Mouse (Mus musculus): Measurements from ENCODE around the gene Tunar. TPM values are rescaled to one million over a fixed set of nuclear protein-coding genes. Genes with fewer than 3 reads are reported as not detected.

Tunar gene
- polyA plus RNA-seq, 1 experiment = not detected

GRCm38 (mm10) chr12:105354772-105355171 is 21.1 kb downstream of the Tunar start:
- H3K4me3 ChIP-seq (ENCODE audit: insufficient read depth, low read depth, low read length) = no peak overlapping the region
- H3K27ac ChIP-seq (replicated peaks; ENCODE audit: low read depth, low read length) = no peak overlapping the region

GRCm38 (mm10) chr12:105356781-105357180 is 23.1 kb downstream of the Tunar start:
- no peaks in the 10 kb centered on the region for H3K4me1 ChIP-seq (ENCODE audit: control insufficient read depth, insufficient read depth, insufficient read length, low read length)
- no peak overlapping the region for H3K27ac ChIP-seq (replicated peaks; ENCODE audit: low read depth, low read length)
- H3K4me3 ChIP-seq (ENCODE audit: insufficient read depth, low read depth, low read length) = no peak overlapping the region

More at GRCm38 (mm10) chr12:105354772-105355171, 21.1 kb downstream of the Tunar start:
- no peaks in the 10 kb centered on the region for H3K4me1 ChIP-seq (ENCODE audit: control insufficient read depth, insufficient read depth, insufficient read length, low read length)

- Histone ChIP-seq H3K4me1 (ENCODE audit: control insufficient read depth, insufficient read depth, insufficient read length, low read length) (no peaks in the 10 kb centered on the region), H3K4me3 (ENCODE audit: insufficient read depth, low read depth, low read length) (no peak overlapping the region), H3K27ac (replicated peaks; ENCODE audit: low read depth, low read length) (no peak overlapping the region)
Observed at GRCm38 (mm10) chr12:105363648-105364047, 30.0 kb downstream of the Tunar start.

- no peaks in the 10 kb centered on the region for H3K4me1 ChIP-seq (ENCODE audit: control insufficient read depth, insufficient read depth, insufficient read length, low read length)
- no peak overlapping the region for H3K27ac ChIP-seq (replicated peaks; ENCODE audit: low read depth, low read length)
Observed at GRCm38 (mm10) chr12:105374564-105374963, 40.9 kb downstream of the Tunar start.

GRCm38 (mm10) chr12:105376976-105377375 is 43.3 kb downstream of the Tunar start:
- Histone ChIP-seq H3K27ac (replicated peaks; ENCODE audit: low read depth, low read length) (no peak overlapping the region), H3K4me1 (ENCODE audit: control insufficient read depth, insufficient read depth, insufficient read length, low read length) (no peaks in the 10 kb centered on the region), H3K4me3 (ENCODE audit: insufficient read depth, low read depth, low read length) (no peak overlapping the region)

More at GRCm38 (mm10) chr12:105374564-105374963, 40.9 kb downstream of the Tunar start:
- no peak overlapping the region for H3K4me3 ChIP-seq (ENCODE audit: insufficient read depth, low read depth, low read length)

DNA sequence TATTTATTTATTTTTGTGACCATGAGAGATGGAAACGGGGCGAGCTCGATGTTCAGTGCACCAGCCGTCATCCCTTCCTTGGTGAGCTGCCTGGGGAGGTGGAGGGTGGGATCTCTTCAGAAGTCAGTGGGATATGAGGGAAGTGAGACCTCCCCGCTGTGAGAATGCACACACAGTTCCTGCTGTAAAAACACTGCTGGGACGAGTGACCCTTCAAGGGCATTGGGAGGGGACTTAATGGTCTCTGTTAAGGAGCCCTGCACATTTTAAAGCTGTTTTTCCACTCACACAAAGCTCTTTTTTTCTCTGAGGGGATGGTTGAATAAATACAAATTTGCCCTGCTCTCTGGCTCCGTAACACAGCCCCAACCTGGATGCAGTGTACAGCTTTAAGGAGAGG is 49.1 kb downstream of the Tunar start:
- Histone ChIP-seq H3K4me1 (ENCODE audit: control insufficient read depth, insufficient read depth, insufficient read length, low read length) (no peaks in the 10 kb centered on the region), H3K4me3 (ENCODE audit: insufficient read depth, low read depth, low read length) (no peak overlapping the region), H3K27ac (replicated peaks; ENCODE audit: low read depth, low read length) (no peak overlapping the region)

GRCm38 (mm10) chr12:105394671-105395070 is 61.0 kb downstream of the Tunar start:
- no peak overlapping the region for H3K27ac ChIP-seq (replicated peaks; ENCODE audit: low read depth, low read length)
- H3K4me3 ChIP-seq (ENCODE audit: insufficient read depth, low read depth, low read length) = no peak overlapping the region
- no peaks in the 10 kb centered on the region for H3K4me1 ChIP-seq (ENCODE audit: control insufficient read depth, insufficient read depth, insufficient read length, low read length)

GRCm38 (mm10) chr12:105398172-105398571 is 64.5 kb downstream of the Tunar start:
- no peak overlapping the region for H3K4me3 ChIP-seq (ENCODE audit: insufficient read depth, low read depth, low read length)
- H3K4me1 ChIP-seq (ENCODE audit: control insufficient read depth, insufficient read depth, insufficient read length, low read length) = no peaks in the 10 kb centered on the region

GRCm38 (mm10) chr12:105403742-105404141 is 70.1 kb downstream of the Tunar start:
- no peaks in the 10 kb centered on the region for H3K4me1 ChIP-seq (ENCODE audit: control insufficient read depth, insufficient read depth, insufficient read length, low read length)
- no peak overlapping the region for H3K4me3 ChIP-seq (ENCODE audit: insufficient read depth, low read depth, low read length)
- H3K27ac ChIP-seq (replicated peaks; ENCODE audit: low read depth, low read length) = no peak overlapping the region

More at GRCm38 (mm10) chr12:105398172-105398571, 64.5 kb downstream of the Tunar start:
- H3K27ac ChIP-seq (replicated peaks; ENCODE audit: low read depth, low read length) = no peak overlapping the region

DNA sequence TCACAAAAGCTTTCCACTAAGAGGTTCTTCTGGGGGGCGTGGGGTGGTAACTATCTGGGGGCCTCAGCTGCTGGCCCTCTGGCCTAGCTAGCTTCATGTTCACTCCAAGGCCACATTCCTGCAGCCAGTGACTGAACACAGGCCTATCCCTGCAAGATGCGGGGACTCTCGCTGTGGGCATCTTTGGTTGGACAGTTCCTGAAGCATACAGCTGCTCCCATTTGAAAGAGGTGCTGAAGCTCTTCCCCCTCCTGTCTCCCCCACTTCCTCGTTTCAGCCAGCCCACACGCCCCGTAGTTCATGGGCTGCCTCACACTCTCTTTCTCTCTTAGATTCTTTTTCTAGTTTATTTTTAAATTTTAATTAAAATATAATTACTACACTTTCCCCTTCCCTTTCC is 72.3 kb downstream of the Tunar start:
- Histone ChIP-seq H3K27ac (replicated peaks; ENCODE audit: low read depth, low read length) (no peak overlapping the region), H3K4me3 (ENCODE audit: insufficient read depth, low read depth, low read length) (no peak overlapping the region), H3K4me1 (ENCODE audit: control insufficient read depth, insufficient read depth, insufficient read length, low read length) (no peaks in the 10 kb centered on the region)

- Histone ChIP-seq H3K4me3 (ENCODE audit: insufficient read depth, low read depth, low read length) (no peak overlapping the region), H3K27ac (replicated peaks; ENCODE audit: low read depth, low read length) (no peak overlapping the region), H3K4me1 (ENCODE audit: control insufficient read depth, insufficient read depth, insufficient read length, low read length) (no peaks in the 10 kb centered on the region)
Observed at GRCm38 (mm10) chr12:105413909-105414308, 80.2 kb downstream of the Tunar start.

- H3K4me1 ChIP-seq (ENCODE audit: control insufficient read depth, insufficient read depth, insufficient read length, low read length) = no peaks in the 10 kb centered on the region
- no peak overlapping the region for H3K4me3 ChIP-seq (ENCODE audit: insufficient read depth, low read depth, low read length)
- no peak overlapping the region for H3K27ac ChIP-seq (replicated peaks; ENCODE audit: low read depth, low read length)
Observed at GRCm38 (mm10) chr12:105420476-105420875, 86.8 kb downstream of the Tunar start.

DNA sequence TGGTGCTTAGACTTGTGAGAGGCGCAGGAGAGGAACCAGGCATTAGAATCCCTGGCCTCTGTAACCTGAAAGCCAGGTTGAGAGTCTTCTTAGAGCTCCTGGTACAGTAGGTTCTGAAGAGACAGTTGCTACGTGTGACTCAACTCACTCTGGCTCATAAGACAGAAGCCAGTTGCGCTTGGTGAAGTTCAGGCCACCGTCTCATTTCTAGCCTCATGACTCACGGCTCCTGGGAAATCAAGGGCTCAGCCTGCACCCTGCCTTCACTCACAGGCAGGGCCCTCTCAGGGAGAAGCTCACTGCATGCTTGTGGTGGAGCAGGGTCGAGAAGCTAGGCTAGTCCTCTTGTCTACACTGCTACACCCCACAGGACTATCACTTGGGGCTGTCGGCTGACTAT is 92.9 kb downstream of the Tunar start:
- H3K4me1 ChIP-seq (ENCODE audit: control insufficient read depth, insufficient read depth, insufficient read length, low read length) = no peaks in the 10 kb centered on the region
- no peak overlapping the region for H3K27ac ChIP-seq (replicated peaks; ENCODE audit: low read depth, low read length)
- no peak overlapping the region for H3K4me3 ChIP-seq (ENCODE audit: insufficient read depth, low read depth, low read length)

DNA sequence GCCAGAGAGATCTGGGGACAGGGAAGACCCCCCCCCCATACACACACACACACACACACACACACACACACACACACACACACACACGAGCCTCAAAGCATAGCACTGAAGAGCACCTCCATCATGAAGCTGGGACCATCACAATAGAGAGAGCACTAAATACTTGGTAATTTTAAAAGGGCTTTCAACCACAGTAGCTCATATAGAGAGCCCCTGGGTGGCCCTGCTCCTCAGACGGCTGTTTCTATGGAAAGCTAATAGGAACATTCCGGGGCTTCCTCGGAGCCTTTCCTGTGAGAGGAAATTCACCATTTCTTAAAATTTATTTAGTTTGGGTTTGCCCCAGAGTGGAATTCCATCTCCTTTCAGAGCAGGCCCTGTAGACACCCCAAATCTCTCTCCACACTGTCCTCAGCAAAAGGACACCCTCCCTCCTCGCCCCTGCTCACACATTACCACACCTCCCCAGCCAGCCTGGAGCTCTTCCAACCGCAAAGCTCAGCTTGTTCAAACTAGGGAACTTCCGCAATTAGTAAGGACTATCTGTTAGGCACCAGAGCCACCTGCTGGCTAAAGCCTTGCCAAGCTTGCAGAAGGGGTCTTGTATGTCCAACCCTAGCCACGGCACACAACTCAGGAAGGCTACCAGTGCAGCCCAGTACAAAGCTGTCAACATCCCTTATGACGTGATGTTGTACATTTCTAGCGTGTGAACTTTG is 93.5 kb downstream of the Tunar start:
- no peak overlapping the region for H3K27ac ChIP-seq (replicated peaks; ENCODE audit: low read depth, low read length)
- no peaks in the 10 kb centered on the region for H3K4me1 ChIP-seq (ENCODE audit: control insufficient read depth, insufficient read depth, insufficient read length, low read length)
- no peak overlapping the region for H3K4me3 ChIP-seq (ENCODE audit: insufficient read depth, low read depth, low read length)

DNA sequence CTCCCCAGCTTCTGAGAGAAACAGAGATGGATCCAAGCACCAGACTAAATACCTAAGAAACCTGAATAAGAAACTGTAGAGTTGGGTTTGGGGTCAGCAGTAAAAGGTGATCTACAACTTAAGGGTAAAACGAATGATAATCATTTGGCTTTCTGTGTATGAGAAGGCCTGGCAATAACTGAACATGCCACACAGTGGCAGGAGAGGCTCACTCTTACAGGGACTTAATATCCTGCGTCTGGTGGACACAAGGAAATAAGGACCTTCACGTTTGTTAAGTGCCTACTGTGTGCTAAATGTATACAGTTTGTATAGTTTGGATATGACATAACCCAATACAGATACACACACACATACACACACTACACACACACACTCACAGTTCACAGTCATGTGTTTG is 98.2 kb downstream of the Tunar start:
- no peak overlapping the region for H3K4me3 ChIP-seq (ENCODE audit: insufficient read depth, low read depth, low read length)
- no peak overlapping the region for H3K27ac ChIP-seq (replicated peaks; ENCODE audit: low read depth, low read length)

GRCm38 (mm10) chr12:105432807-105433206 is 99.1 kb downstream of the Tunar start:
- Histone ChIP-seq H3K4me1 (ENCODE audit: control insufficient read depth, insufficient read depth, insufficient read length, low read length) (no peaks in the 10 kb centered on the region), H3K4me3 (ENCODE audit: insufficient read depth, low read depth, low read length) (no peak overlapping the region), H3K27ac (replicated peaks; ENCODE audit: low read depth, low read length) (no peak overlapping the region)

More for the DNA sequence above, 98.2 kb downstream of the Tunar start:
- H3K4me1 ChIP-seq (ENCODE audit: control insufficient read depth, insufficient read depth, insufficient read length, low read length) = no peaks in the 10 kb centered on the region

All from brown adipose tissue, adult 24 weeks (tissue).